Mouse (Mus musculus): Measurements from ENCODE around the gene Supt5. TPM values are rescaled to one million over a fixed set of nuclear protein-coding genes. Genes with fewer than 3 reads are reported as not detected.

The Supt5 gene
- polyA plus RNA-seq, 1 experiment from 2014 or later: 97.2 TPM

GRCm38 (mm10) chr7:28382981-28383396, 44.4 kb upstream of the Supt5 start:
- no peak overlapping the region for H3K27ac ChIP-seq (ENCODE audit: low read depth, low read length)
- 74% methylated on average over 11 of the region's 11 CpGs for WGBS
- 0 out of 2 replicates have a peak, but pooled peaks cover 2% of the 10 kb centered on the region for H3K27me3 ChIP-seq (ENCODE audit: control insufficient read depth, insufficient read depth, low read length)
- H3K4me3 ChIP-seq (ENCODE audit: low read depth, low read length): no peak overlapping the region
- H3K36me3 ChIP-seq (ENCODE audit: control insufficient read depth, insufficient read depth, low read length): peaks cover under 1% of the 10 kb centered on the region; the same call in 1 of the 2 replicates
- no peak for ATAC-seq (replicated peaks; ENCODE audit: low FRiP score)
- no peaks in the 10 kb centered on the region for H3K9me3 ChIP-seq (ENCODE audit: control insufficient read depth, low read length)
- no peak overlapping the region for H3K4me2 ChIP-seq (ENCODE audit: low read depth, low read length, severe bottlenecking)
- H3K4me1 ChIP-seq (replicated peaks; ENCODE audit: control insufficient read depth, insufficient read depth, low read length): peaks cover 22% of the 10 kb centered on the region
- DNase-seq (ENCODE audit: low spot score): no peak
- no peak overlapping the region for H3K9ac ChIP-seq (ENCODE audit: low read length)

- no peak overlapping the region; the same call in 1 of the 2 replicates for H3K9ac ChIP-seq (ENCODE audit: low read length)
- WGBS: 71% methylated on average over 9 of the region's 12 CpGs
- H3K27me3 ChIP-seq (ENCODE audit: control insufficient read depth, insufficient read depth, low read length): 0 out of 2 replicates have a peak, but pooled peaks cover 2% of the 10 kb centered on the region
- H3K27ac ChIP-seq (ENCODE audit: low read depth, low read length): no peak overlapping the region
- DNase-seq (ENCODE audit: low spot score) (no peak), ATAC-seq (replicated peaks; ENCODE audit: low FRiP score) (no peak)
- no peaks in the 10 kb centered on the region; the same call in 1 of the 2 replicates for H3K36me3 ChIP-seq (ENCODE audit: control insufficient read depth, insufficient read depth, low read length)
- peaks cover 24% of the 10 kb centered on the region for H3K4me1 ChIP-seq (replicated peaks; ENCODE audit: control insufficient read depth, insufficient read depth, low read length)
- no peaks in the 10 kb centered on the region for H3K9me3 ChIP-seq (ENCODE audit: control insufficient read depth, low read length)
- peak overlapping the region; percentile 54; the same call in 1 of the 2 replicates for H3K4me2 ChIP-seq (ENCODE audit: low read depth, low read length, severe bottlenecking)
- H3K4me3 ChIP-seq (ENCODE audit: low read depth, low read length): no peak overlapping the region
Measured at GRCm38 (mm10) chr7:28382347-28382951, 43.9 kb upstream of the Supt5 start.

- Histone ChIP-seq H3K27me3 (ENCODE audit: control insufficient read depth, insufficient read depth, low read length) (0 out of 2 replicates have a peak, but pooled peaks cover 2% of the 10 kb centered on the region), H3K9me3 (ENCODE audit: control insufficient read depth, low read length) (no peaks in the 10 kb centered on the region), H3K4me2 (ENCODE audit: low read depth, low read length, severe bottlenecking) (peak overlapping the region; percentile 54), H3K4me1 (replicated peaks; ENCODE audit: control insufficient read depth, insufficient read depth, low read length) (peaks cover 24% of the 10 kb centered on the region), H3K9ac (ENCODE audit: low read length) (peak overlapping the region; percentile 69), H3K36me3 (ENCODE audit: control insufficient read depth, insufficient read depth, low read length) (no peaks in the 10 kb centered on the region), H3K27ac (ENCODE audit: low read depth, low read length) (peak overlapping the region; percentile 66), H3K4me3 (ENCODE audit: low read depth, low read length) (peak overlapping the region; percentile 24)
- WGBS: 3% methylated on average over 19 of the region's 20 CpGs
- DNase-seq (ENCODE audit: low spot score) (peak; percentile 80), ATAC-seq (replicated peaks; ENCODE audit: low FRiP score) (no peak)
Measured at GRCm38 (mm10) chr7:28381938-28382337, 43.4 kb upstream of the Supt5 start.

GRCm38 (mm10) chr7:28381017-28381790, 42.7 kb upstream of the Supt5 start:
- WGBS: 6% methylated on average over 30 of the region's 30 CpGs
- H3K27me3 ChIP-seq (ENCODE audit: control insufficient read depth, insufficient read depth, low read length): 0 out of 2 replicates have a peak, but pooled peaks cover 2% of the 10 kb centered on the region
- peak overlapping the region; percentile 66 for H3K27ac ChIP-seq (ENCODE audit: low read depth, low read length)
- DNase-seq (ENCODE audit: low spot score) (peak; percentile 73), ATAC-seq (replicated peaks; ENCODE audit: low FRiP score) (peak; percentile 40; the same call in 1 of the 2 replicates)
- no peaks in the 10 kb centered on the region for H3K36me3 ChIP-seq (ENCODE audit: control insufficient read depth, insufficient read depth, low read length)
- H3K9ac ChIP-seq (ENCODE audit: low read length): peak overlapping the region; percentile 69
- H3K4me2 ChIP-seq (ENCODE audit: low read depth, low read length, severe bottlenecking): peak overlapping the region; percentile 54
- peak overlapping the region; percentile 10; the same call in 1 of the 2 replicates for H3K4me3 ChIP-seq (ENCODE audit: low read depth, low read length)
- peaks cover 27% of the 10 kb centered on the region for H3K4me1 ChIP-seq (replicated peaks; ENCODE audit: control insufficient read depth, insufficient read depth, low read length)
- no peaks in the 10 kb centered on the region for H3K9me3 ChIP-seq (ENCODE audit: control insufficient read depth, low read length)

- H3K4me1 ChIP-seq (replicated peaks; ENCODE audit: control insufficient read depth, insufficient read depth, low read length): peaks cover 31% of the 10 kb centered on the region
- peak within 1 kb of the TSS; percentile 66; the same call in 1 of the 2 replicates for H3K27ac ChIP-seq (ENCODE audit: low read depth, low read length)
- DNase-seq (ENCODE audit: low spot score): no peak
- H3K9ac ChIP-seq (ENCODE audit: low read length): peak within 1 kb of the TSS; percentile 72
- 0 out of 2 replicates have a peak, but pooled peaks cover 2% of the 10 kb centered on the region for H3K27me3 ChIP-seq (ENCODE audit: control insufficient read depth, insufficient read depth, low read length)
- no peaks in the 10 kb centered on the region for H3K36me3 ChIP-seq (ENCODE audit: control insufficient read depth, insufficient read depth, low read length)
- no peaks in the 10 kb centered on the region for H3K9me3 ChIP-seq (ENCODE audit: control insufficient read depth, low read length)
- peak within 1 kb of the TSS; percentile 78 for H3K4me2 ChIP-seq (ENCODE audit: low read depth, low read length, severe bottlenecking)
- no peak for ATAC-seq (replicated peaks; ENCODE audit: low FRiP score)
- H3K4me3 ChIP-seq (ENCODE audit: low read depth, low read length): peak within 1 kb of the TSS; percentile 47
- WGBS: 57% methylated on average over 17 of the region's 17 CpGs
Measured at GRCm38 (mm10) chr7:28380237-28381016, 41.9 kb upstream of the Supt5 start, which contains the start of gene Zfp36. TSS of gene Zfp36 (minus strand) at chr7:28380253.

- Histone ChIP-seq H3K4me2 (ENCODE audit: low read depth, low read length, severe bottlenecking) (peak overlapping the region; percentile 78), H3K36me3 (ENCODE audit: control insufficient read depth, insufficient read depth, low read length) (no peaks in the 10 kb centered on the region), H3K27ac (ENCODE audit: low read depth, low read length) (peak overlapping the region; percentile 8; the same call in 1 of the 2 replicates), H3K9me3 (ENCODE audit: control insufficient read depth, low read length) (no peaks in the 10 kb centered on the region), H3K27me3 (ENCODE audit: control insufficient read depth, insufficient read depth, low read length) (0 out of 2 replicates have a peak, but pooled peaks cover 2% of the 10 kb centered on the region), H3K9ac (ENCODE audit: low read length) (peak overlapping the region; percentile 72), H3K4me3 (ENCODE audit: low read depth, low read length) (peak overlapping the region; percentile 47), H3K4me1 (replicated peaks; ENCODE audit: control insufficient read depth, insufficient read depth, low read length) (peaks cover 34% of the 10 kb centered on the region)
- peak; percentile 89 for DNase-seq (ENCODE audit: low spot score)
- peak; percentile 45 for ATAC-seq (replicated peaks; ENCODE audit: low FRiP score)
- under 1% methylated on average over 53 of the region's 53 CpGs for WGBS
Measured at GRCm38 (mm10) chr7:28378769-28379651, 40.5 kb upstream of the Supt5 start.

GRCm38 (mm10) chr7:28378066-28378690, 39.6 kb upstream of the Supt5 start:
- Histone ChIP-seq H3K4me3 (ENCODE audit: low read depth, low read length) (peak overlapping the region; percentile 47), H3K27ac (ENCODE audit: low read depth, low read length) (no peak overlapping the region), H3K4me1 (replicated peaks; ENCODE audit: control insufficient read depth, insufficient read depth, low read length) (peaks cover 34% of the 10 kb centered on the region), H3K27me3 (ENCODE audit: control insufficient read depth, insufficient read depth, low read length) (0 out of 2 replicates have a peak, but pooled peaks cover 2% of the 10 kb centered on the region), H3K36me3 (ENCODE audit: control insufficient read depth, insufficient read depth, low read length) (no peaks in the 10 kb centered on the region), H3K4me2 (ENCODE audit: low read depth, low read length, severe bottlenecking) (peak overlapping the region; percentile 78), H3K9me3 (ENCODE audit: control insufficient read depth, low read length) (no peaks in the 10 kb centered on the region), H3K9ac (ENCODE audit: low read length) (peak overlapping the region; percentile 72)
- DNase-seq (ENCODE audit: low spot score) (no peak), ATAC-seq (replicated peaks; ENCODE audit: low FRiP score) (no peak)
- 45% methylated on average over 32 of the region's 32 CpGs for WGBS

All from forebrain, embryonic 11.5 days (tissue).